Mouse (Mus musculus): ENCODE measurements at regions not wholly inside any gene's neighbourhood (a gene's known extent, or its start where the extent isn't known, plus 50 kb on each side); places are given as distances from the start of the nearest gene placed in this dataset.
A peak's percentile ranks its signal among the peaks of the same experiment; 100 is the strongest.

DNA sequence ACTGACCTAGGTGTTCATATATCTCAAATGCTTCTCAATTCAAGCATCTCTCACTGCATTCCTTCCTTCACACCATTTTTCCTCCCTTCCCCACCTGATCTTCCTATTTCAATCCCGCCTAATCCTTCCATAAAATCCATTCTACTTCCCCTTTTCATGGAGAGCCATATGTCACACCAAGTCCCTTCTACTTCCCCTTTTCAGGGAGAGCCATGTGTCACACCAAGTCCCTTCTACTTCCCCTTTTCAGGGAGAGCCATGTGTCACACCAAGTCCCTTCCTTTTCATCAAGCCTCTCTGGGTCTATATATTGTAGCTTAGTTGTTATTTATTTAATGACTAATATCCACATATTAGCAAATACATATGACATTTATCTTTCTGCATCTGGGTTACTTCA is 1497.2 kb downstream of the 4930444P10Rik start:
- no peak overlapping the region for H3K4me3 ChIP-seq (ENCODE audit: extremely low read depth, insufficient read depth, insufficient read length)
- H3K4me1 ChIP-seq (ENCODE audit: control insufficient read depth, insufficient read depth, insufficient read length) = no peaks in the 10 kb centered on the region
- 8% methylated on average over 1 of the region's 1 CpGs for WGBS
- DNase-seq (ENCODE audit: low read depth in 1 of 2, low spot score in 2 of 2) = peak in 1 of 2 experiments; percentile 17
- no peak overlapping the region for H3K27ac ChIP-seq (ENCODE audit: insufficient read depth, low read length)
- H3K27me3 ChIP-seq (ENCODE audit: control insufficient read depth, insufficient read depth, low read length) = no peaks in the 10 kb centered on the region
- TF ChIP-seq CTCF (IDR thresholded peaks at IDR 0.05; ENCODE audit: extremely low read depth, insufficient read depth, insufficient read length, insufficient replicate concordance) = no peak
- no peak for TF ChIP-seq POLR2A (IDR thresholded peaks at IDR 0.05; ENCODE audit: low read depth, low read length)
- H3K36me3 ChIP-seq (ENCODE audit: control insufficient read depth, insufficient read depth, low read length) = no peaks in the 10 kb centered on the region

DNA sequence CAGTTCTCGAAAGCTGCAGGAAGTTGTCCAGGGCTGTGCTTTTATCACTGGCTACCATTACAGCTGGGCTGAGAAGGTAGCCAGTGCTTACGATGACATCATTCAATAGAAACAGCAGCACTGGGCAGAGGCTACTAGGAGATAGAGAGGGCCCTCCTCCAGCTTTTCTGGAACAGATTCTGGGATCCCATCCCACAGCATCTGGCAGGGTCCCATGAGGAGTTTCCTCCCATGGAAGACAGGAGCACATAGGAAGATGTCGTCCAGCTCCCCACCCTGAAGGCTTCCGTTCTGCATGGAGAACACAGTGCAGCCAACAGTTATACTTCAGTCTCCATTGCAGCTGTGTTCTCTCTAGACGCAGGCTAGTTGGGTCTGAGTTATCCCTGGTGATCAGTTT is 1503.2 kb downstream of the 4930444P10Rik start:
- Histone ChIP-seq H3K4me1 (ENCODE audit: control insufficient read depth, insufficient read depth, insufficient read length) (no peaks in the 10 kb centered on the region), H3K27ac (ENCODE audit: insufficient read depth, low read length) (no peak overlapping the region), H3K36me3 (ENCODE audit: control insufficient read depth, insufficient read depth, low read length) (no peaks in the 10 kb centered on the region), H3K27me3 (ENCODE audit: control insufficient read depth, insufficient read depth, low read length) (no peaks in the 10 kb centered on the region), H3K4me3 (ENCODE audit: extremely low read depth, insufficient read depth, insufficient read length) (no peak overlapping the region)
- 87% methylated on average over 5 of the region's 5 CpGs for WGBS
- no peak for TF ChIP-seq POLR2A (IDR thresholded peaks at IDR 0.05; ENCODE audit: low read depth, low read length)
- no peak for TF ChIP-seq CTCF (IDR thresholded peaks at IDR 0.05; ENCODE audit: extremely low read depth, insufficient read depth, insufficient read length, insufficient replicate concordance)
- DNase-seq (ENCODE audit: low read depth in 1 of 2, low spot score in 2 of 2) = no peak

DNA sequence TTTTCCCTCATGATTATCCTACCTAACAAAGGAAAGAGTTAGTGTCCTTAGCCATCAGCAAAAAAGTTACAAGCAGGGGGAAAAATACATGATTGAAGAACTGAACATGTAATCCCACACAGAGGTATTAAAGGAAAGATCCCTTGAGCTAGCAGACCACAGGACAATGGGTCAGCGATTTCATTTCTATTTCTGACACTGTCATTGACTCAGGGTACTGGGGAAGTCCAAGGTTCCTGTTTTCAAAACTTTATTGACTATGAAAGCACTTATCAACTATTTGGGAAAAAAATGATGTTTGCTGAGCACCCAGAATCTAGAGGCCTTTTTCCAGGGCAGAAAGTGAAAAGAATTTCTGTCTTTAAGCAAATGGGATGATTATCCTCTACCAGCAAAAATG is 1513.7 kb downstream of the 4930444P10Rik start:
- no peaks in the 10 kb centered on the region for H3K27me3 ChIP-seq (ENCODE audit: control insufficient read depth, insufficient read depth, low read length)
- WGBS = 9% methylated on average over 1 of the region's 1 CpGs
- H3K27ac ChIP-seq (ENCODE audit: insufficient read depth, low read length) = no peak overlapping the region
- H3K36me3 ChIP-seq (ENCODE audit: control insufficient read depth, insufficient read depth, low read length) = no peaks in the 10 kb centered on the region
- H3K4me3 ChIP-seq (ENCODE audit: extremely low read depth, insufficient read depth, insufficient read length) = no peak overlapping the region
- no peak for DNase-seq (ENCODE audit: low read depth in 1 of 2, low spot score in 2 of 2)
- no peaks in the 10 kb centered on the region for H3K4me1 ChIP-seq (ENCODE audit: control insufficient read depth, insufficient read depth, insufficient read length)
- TF ChIP-seq POLR2A (IDR thresholded peaks at IDR 0.05; ENCODE audit: low read depth, low read length) (no peak), CTCF (IDR thresholded peaks at IDR 0.05; ENCODE audit: extremely low read depth, insufficient read depth, insufficient read length, insufficient replicate concordance) (no peak)

- no peak for DNase-seq (ENCODE audit: low read depth in 1 of 2, low spot score in 2 of 2)
- no peaks in the 10 kb centered on the region for H3K36me3 ChIP-seq (ENCODE audit: control insufficient read depth, insufficient read depth, low read length)
- no peaks in the 10 kb centered on the region for H3K27me3 ChIP-seq (ENCODE audit: control insufficient read depth, insufficient read depth, low read length)
- no peak overlapping the region for H3K27ac ChIP-seq (ENCODE audit: insufficient read depth, low read length)
- no peak overlapping the region for H3K4me3 ChIP-seq (ENCODE audit: extremely low read depth, insufficient read depth, insufficient read length)
- TF ChIP-seq POLR2A (IDR thresholded peaks at IDR 0.05; ENCODE audit: low read depth, low read length) (no peak), CTCF (IDR thresholded peaks at IDR 0.05; ENCODE audit: extremely low read depth, insufficient read depth, insufficient read length, insufficient replicate concordance) (no peak)
- no peaks in the 10 kb centered on the region for H3K4me1 ChIP-seq (ENCODE audit: control insufficient read depth, insufficient read depth, insufficient read length)
- WGBS = 89% methylated on average over 1 of the region's 1 CpGs
Observed at GRCm38 (mm10) chr1:14576263-14576662, 1516.9 kb downstream of the 4930444P10Rik start.

DNA sequence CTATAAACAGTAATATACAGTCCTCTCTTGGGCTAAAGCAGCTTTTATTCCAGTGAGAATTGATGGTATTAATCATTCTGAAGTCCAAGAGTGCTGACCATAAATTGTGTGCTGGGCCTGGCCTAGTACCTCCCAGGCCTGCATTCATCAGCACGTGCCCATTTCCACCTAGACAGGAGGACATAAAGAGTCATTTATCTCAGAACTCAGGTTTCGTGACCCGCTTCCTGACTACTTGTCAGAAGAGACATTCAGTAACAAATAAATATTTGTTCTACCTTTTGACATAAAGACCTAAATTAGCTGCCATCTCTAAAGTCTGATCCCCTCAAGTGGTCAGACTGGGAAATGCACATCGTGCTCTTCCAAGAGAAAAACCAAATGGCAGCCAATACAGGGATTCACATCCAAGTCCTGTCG is 1522.6 kb downstream of the 4930444P10Rik start:
- Histone ChIP-seq H3K36me3 (ENCODE audit: control insufficient read depth, insufficient read depth, low read length) (no peaks in the 10 kb centered on the region), H3K4me3 (ENCODE audit: extremely low read depth, insufficient read depth, insufficient read length) (no peak overlapping the region)
- TF ChIP-seq POLR2A (IDR thresholded peaks at IDR 0.05; ENCODE audit: low read depth, low read length) (no peak), CTCF (IDR thresholded peaks at IDR 0.05; ENCODE audit: extremely low read depth, insufficient read depth, insufficient read length, insufficient replicate concordance) (no peak)

DNA sequence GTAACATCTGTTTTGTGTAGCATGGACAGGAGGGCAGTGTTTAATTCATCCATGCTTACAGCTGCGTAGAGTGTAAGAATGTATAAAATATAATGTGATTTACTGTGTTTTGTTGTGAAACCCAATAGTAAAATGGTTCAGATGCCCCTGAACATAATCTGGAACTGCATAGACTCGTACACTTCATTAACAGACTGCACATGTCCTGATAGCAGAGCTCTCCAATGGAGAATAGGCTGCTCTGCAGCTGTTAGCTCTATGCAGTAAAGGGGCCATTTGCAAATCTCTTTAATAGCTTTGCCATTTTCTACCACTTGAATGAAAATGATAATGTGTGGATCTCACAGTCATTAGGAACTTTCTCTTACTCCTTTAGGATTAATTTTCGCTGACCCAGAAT is 1523.0 kb downstream of the 4930444P10Rik start:
- DNase-seq (ENCODE audit: low read depth in 1 of 2, low spot score in 2 of 2) = no peak
- no peak overlapping the region for H3K27ac ChIP-seq (ENCODE audit: insufficient read depth, low read length)
- no peaks in the 10 kb centered on the region for H3K4me1 ChIP-seq (ENCODE audit: control insufficient read depth, insufficient read depth, insufficient read length)
- no peak for TF ChIP-seq CTCF (IDR thresholded peaks at IDR 0.05; ENCODE audit: extremely low read depth, insufficient read depth, insufficient read length, insufficient replicate concordance)
- TF ChIP-seq POLR2A (IDR thresholded peaks at IDR 0.05; ENCODE audit: low read depth, low read length) = no peak
- no peaks in the 10 kb centered on the region for H3K36me3 ChIP-seq (ENCODE audit: control insufficient read depth, insufficient read depth, low read length)
- WGBS = 87% methylated on average over 3 of the region's 3 CpGs
- H3K27me3 ChIP-seq (ENCODE audit: control insufficient read depth, insufficient read depth, low read length) = no peaks in the 10 kb centered on the region
- no peak overlapping the region for H3K4me3 ChIP-seq (ENCODE audit: extremely low read depth, insufficient read depth, insufficient read length)

More for the DNA sequence above, 1522.6 kb downstream of the 4930444P10Rik start:
- no peaks in the 10 kb centered on the region for H3K4me1 ChIP-seq (ENCODE audit: control insufficient read depth, insufficient read depth, insufficient read length)
- 48% methylated on average over 5 of the region's 5 CpGs for WGBS
- DNase-seq (ENCODE audit: low read depth in 1 of 2, low spot score in 2 of 2) = no peak
- H3K27me3 ChIP-seq (ENCODE audit: control insufficient read depth, insufficient read depth, low read length) = no peaks in the 10 kb centered on the region
- H3K27ac ChIP-seq (ENCODE audit: insufficient read depth, low read length) = no peak overlapping the region

- Histone ChIP-seq H3K27me3 (ENCODE audit: control insufficient read depth, insufficient read depth, low read length) (no peaks in the 10 kb centered on the region), H3K4me3 (ENCODE audit: extremely low read depth, insufficient read depth, insufficient read length) (no peak overlapping the region), H3K4me1 (ENCODE audit: control insufficient read depth, insufficient read depth, insufficient read length) (no peaks in the 10 kb centered on the region), H3K36me3 (ENCODE audit: control insufficient read depth, insufficient read depth, low read length) (no peaks in the 10 kb centered on the region), H3K27ac (ENCODE audit: insufficient read depth, low read length) (no peak overlapping the region)
- no peak for DNase-seq (ENCODE audit: low read depth in 1 of 2, low spot score in 2 of 2)
- WGBS = 90% methylated on average over 4 of the region's 4 CpGs
- TF ChIP-seq CTCF (IDR thresholded peaks at IDR 0.05; ENCODE audit: extremely low read depth, insufficient read depth, insufficient read length, insufficient replicate concordance) = no peak
- TF ChIP-seq POLR2A (IDR thresholded peaks at IDR 0.05; ENCODE audit: low read depth, low read length) = no peak
Observed at GRCm38 (mm10) chr1:14567006-14567405, 1526.1 kb downstream of the 4930444P10Rik start.

Measured in spleen, adult 2 months (tissue).